Mouse (Mus musculus): ENCODE measurements around the gene Gart. TPM values are rescaled to one million over a fixed set of nuclear protein-coding genes. Genes with fewer than 3 reads are reported as not detected.

Gart gene
- polyA plus RNA-seq, 1 experiment from 2014 or later, result 79.9 TPM

- Histone ChIP-seq H3K9ac (replicated peaks) (no peak overlapping the region), H3K4me1 (peaks cover 4% of the 10 kb centered on the region; the same call in 1 of the 2 replicates), H3K27me3 (no peaks in the 10 kb centered on the region), H3K27ac (replicated peaks) (no peak overlapping the region), H3K4me3 (no peak overlapping the region), H3K36me3 (peaks cover 64% of the 10 kb centered on the region), H3K9me3 (no peaks in the 10 kb centered on the region), H3K4me2 (replicated peaks) (no peak overlapping the region)
- no peak for ATAC-seq (replicated peaks)
- WGBS, result 94% methylated on average over 9 of the region's 9 CpGs
Measured at GRCm38 (mm10) chr16:91623074-91623473, 23.7 kb downstream of the Gart start.

DNA sequence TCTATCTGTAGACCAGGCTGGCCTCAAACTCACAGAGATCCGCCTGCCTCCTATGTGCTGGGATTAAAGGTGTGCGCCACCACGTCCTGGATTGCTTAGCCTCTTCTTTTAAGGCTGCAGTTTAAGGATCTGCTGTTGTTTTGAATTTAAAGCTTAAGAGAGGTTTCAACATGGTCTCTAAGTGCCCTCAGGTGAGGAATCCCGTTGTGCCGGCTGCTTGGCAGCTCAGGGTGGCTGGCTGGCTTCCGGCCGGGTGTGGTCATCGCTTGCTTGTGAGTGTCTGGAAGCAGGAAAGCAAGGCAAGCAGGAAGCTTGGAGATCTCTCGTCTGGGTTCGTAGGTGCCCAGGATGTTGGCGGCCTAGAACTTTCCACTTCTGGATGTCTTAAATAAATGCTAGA lies 25.8 kb downstream of the Gart start:
- Histone ChIP-seq H3K27me3 (no peaks in the 10 kb centered on the region), H3K27ac (replicated peaks) (no peak overlapping the region), H3K9ac (replicated peaks) (no peak overlapping the region), H3K9me3 (no peaks in the 10 kb centered on the region), H3K4me1 (peaks cover 7% of the 10 kb centered on the region; the same call in 1 of the 2 replicates), H3K36me3 (peaks cover 49% of the 10 kb centered on the region), H3K4me3 (no peak overlapping the region), H3K4me2 (replicated peaks) (no peak overlapping the region)
- WGBS, result 93% methylated on average over 11 of the region's 11 CpGs
- ATAC-seq (replicated peaks), result no peak

- Histone ChIP-seq H3K9me3 (no peaks in the 10 kb centered on the region), H3K4me2 (replicated peaks) (no peak overlapping the region), H3K27ac (replicated peaks) (no peak overlapping the region), H3K27me3 (no peaks in the 10 kb centered on the region), H3K4me3 (no peak overlapping the region), H3K36me3 (peaks cover 45% of the 10 kb centered on the region), H3K9ac (replicated peaks) (no peak overlapping the region), H3K4me1 (peaks cover 7% of the 10 kb centered on the region; the same call in 1 of the 2 replicates)
- 93% methylated on average over 5 of the region's 5 CpGs for WGBS
- ATAC-seq (replicated peaks), result no peak
Measured at GRCm38 (mm10) chr16:91620185-91620584, 26.6 kb downstream of the Gart start.

GRCm38 (mm10) chr16:91618511-91619501 lies 27.9 kb downstream of the Gart start, which contains the start of gene Dnajc28:
Gene Dnajc28 (minus strand): TSS chr16:91619026.
- H3K9ac ChIP-seq (replicated peaks), result peak within 1 kb of the TSS; percentile 71
- H3K36me3 ChIP-seq, result peaks cover 33% of the 10 kb centered on the region
- no peak within 1 kb of the TSS for H3K27ac ChIP-seq (replicated peaks)
- ATAC-seq (replicated peaks), result peak; percentile 96
- H3K4me3 ChIP-seq, result peak within 1 kb of the TSS; percentile 73
- H3K27me3 ChIP-seq, result no peaks in the 10 kb centered on the region
- no peaks in the 10 kb centered on the region for H3K9me3 ChIP-seq
- WGBS, result 11% methylated on average over 39 of the region's 39 CpGs
- peaks cover 7% of the 10 kb centered on the region; the same call in 1 of the 2 replicates for H3K4me1 ChIP-seq
- H3K4me2 ChIP-seq (replicated peaks), result peak within 1 kb of the TSS; percentile 69

DNA sequence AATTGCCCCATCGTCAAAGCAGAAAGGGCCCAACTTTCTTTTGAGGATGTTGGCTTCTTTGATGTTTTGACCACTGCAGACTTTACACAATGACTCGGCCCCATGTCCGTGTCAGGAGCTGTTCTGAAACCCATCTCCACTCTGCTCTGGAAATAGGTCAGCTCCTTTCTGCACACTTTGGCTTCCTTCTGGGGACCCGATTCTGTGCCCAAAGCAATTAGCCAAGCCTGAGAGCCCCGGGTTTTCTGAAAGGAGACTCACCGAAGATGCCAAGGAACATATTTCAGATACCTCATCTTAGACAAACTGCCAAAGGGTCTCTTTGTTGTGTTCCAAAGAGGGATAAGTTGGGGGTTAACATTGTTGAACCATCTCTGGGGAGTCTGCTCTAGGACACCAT lies 32.2 kb downstream of the Gart start:
- ATAC-seq (replicated peaks), result no peak
- Histone ChIP-seq H3K4me3 (no peak overlapping the region), H3K36me3 (no peaks in the 10 kb centered on the region), H3K4me2 (replicated peaks) (no peak overlapping the region), H3K9me3 (no peaks in the 10 kb centered on the region), H3K9ac (replicated peaks) (no peak overlapping the region), H3K27me3 (no peaks in the 10 kb centered on the region), H3K4me1 (peaks cover 7% of the 10 kb centered on the region; the same call in 1 of the 2 replicates), H3K27ac (replicated peaks) (no peak overlapping the region)
- 80% methylated on average over 6 of the region's 6 CpGs for WGBS

- no peak overlapping the region for H3K27ac ChIP-seq (replicated peaks)
- no peaks in the 10 kb centered on the region for H3K9me3 ChIP-seq
- no peaks in the 10 kb centered on the region for H3K27me3 ChIP-seq
- H3K4me2 ChIP-seq (replicated peaks), result no peak overlapping the region
- no peaks in the 10 kb centered on the region for H3K4me1 ChIP-seq
- H3K36me3 ChIP-seq, result no peaks in the 10 kb centered on the region
- H3K9ac ChIP-seq (replicated peaks), result no peak overlapping the region
- no peak overlapping the region for H3K4me3 ChIP-seq
- no peak for ATAC-seq (replicated peaks)
- WGBS, result 66% methylated on average over 5 of the region's 5 CpGs
Measured at GRCm38 (mm10) chr16:91612525-91612924, 34.2 kb downstream of the Gart start.

- H3K36me3 ChIP-seq, result no peaks in the 10 kb centered on the region
- no peak overlapping the region for H3K4me2 ChIP-seq (replicated peaks)
- WGBS, result 63% methylated on average over 11 of the region's 11 CpGs
- no peaks in the 10 kb centered on the region for H3K9me3 ChIP-seq
- H3K27me3 ChIP-seq, result no peaks in the 10 kb centered on the region
- H3K4me3 ChIP-seq, result no peak overlapping the region
- H3K27ac ChIP-seq (replicated peaks), result no peak overlapping the region
- no peak overlapping the region for H3K9ac ChIP-seq (replicated peaks)
- ATAC-seq (replicated peaks), result no peak
- H3K4me1 ChIP-seq, result no peaks in the 10 kb centered on the region
Measured at GRCm38 (mm10) chr16:91611248-91611647, 35.5 kb downstream of the Gart start.

DNA sequence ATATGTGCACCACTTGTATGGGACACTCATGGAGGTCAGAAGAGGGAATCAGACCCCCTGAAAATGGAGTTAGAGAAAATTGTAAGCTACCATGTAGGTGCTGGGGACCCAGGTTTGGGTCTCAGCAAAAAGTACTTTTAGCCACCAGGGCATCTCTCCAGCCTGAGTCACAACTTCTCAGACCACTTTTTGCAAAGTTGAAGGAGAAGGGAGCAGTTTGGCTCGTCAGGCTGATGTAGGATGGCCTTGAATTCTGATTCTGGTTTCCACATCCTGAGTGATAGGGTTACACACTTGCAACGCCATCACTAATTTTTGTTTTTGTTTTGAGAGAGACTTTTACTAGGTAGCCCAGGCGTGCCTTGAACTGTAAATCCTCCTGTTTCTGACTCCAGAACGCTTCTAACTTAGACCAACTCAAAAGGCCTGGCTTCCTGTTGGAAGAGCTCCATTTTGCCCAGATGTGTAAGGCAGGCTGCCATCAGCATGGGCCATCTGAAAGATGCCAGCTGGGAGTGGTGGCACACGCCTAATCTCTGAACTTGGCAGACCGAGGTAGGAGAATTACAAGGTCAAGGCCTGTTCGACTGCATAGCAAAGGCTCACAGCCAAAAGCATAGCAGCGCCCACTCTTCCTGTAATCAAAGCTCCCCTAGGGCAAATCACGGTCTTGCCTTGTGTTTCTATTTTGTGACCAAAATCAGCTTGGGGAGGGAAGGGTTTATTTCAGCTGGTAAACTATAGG lies 37.1 kb downstream of the Gart start:
- H3K4me3 ChIP-seq, result no peak overlapping the region
- WGBS, result 72% methylated on average over 9 of the region's 9 CpGs
- no peaks in the 10 kb centered on the region for H3K36me3 ChIP-seq
- H3K27me3 ChIP-seq, result no peaks in the 10 kb centered on the region
- no peaks in the 10 kb centered on the region for H3K9me3 ChIP-seq
- no peak overlapping the region for H3K27ac ChIP-seq (replicated peaks)
- H3K4me2 ChIP-seq (replicated peaks), result no peak overlapping the region
- no peaks in the 10 kb centered on the region for H3K4me1 ChIP-seq
- H3K9ac ChIP-seq (replicated peaks), result no peak overlapping the region
- no peak for ATAC-seq (replicated peaks)

DNA sequence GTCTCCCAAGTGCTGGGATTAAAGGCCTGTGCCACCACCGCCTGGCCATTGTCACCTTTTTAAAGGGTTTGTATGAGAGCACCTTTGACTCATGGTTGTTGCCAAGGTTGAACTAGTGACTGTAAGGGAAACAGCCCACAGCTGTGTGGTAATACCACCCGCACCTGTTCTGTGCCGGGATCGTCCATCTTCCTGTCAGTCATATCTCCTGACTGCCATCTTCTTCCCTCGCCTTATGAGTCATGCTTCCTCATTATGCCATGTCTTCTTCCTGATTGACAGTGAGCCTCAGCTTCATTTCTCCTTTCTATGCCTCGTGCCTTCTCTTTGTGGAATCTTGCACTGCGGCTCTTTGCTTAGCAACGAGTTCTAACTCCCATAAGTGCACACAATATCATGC lies 39.8 kb downstream of the Gart start:
- H3K27ac ChIP-seq (replicated peaks), result no peak overlapping the region
- no peaks in the 10 kb centered on the region for H3K9me3 ChIP-seq
- no peaks in the 10 kb centered on the region for H3K27me3 ChIP-seq
- H3K9ac ChIP-seq (replicated peaks), result no peak overlapping the region
- no peaks in the 10 kb centered on the region for H3K36me3 ChIP-seq
- H3K4me2 ChIP-seq (replicated peaks), result no peak overlapping the region
- H3K4me1 ChIP-seq, result no peaks in the 10 kb centered on the region
- 92% methylated on average over 8 of the region's 8 CpGs for WGBS
- H3K4me3 ChIP-seq, result no peak overlapping the region
- no peak for ATAC-seq (replicated peaks)

DNA sequence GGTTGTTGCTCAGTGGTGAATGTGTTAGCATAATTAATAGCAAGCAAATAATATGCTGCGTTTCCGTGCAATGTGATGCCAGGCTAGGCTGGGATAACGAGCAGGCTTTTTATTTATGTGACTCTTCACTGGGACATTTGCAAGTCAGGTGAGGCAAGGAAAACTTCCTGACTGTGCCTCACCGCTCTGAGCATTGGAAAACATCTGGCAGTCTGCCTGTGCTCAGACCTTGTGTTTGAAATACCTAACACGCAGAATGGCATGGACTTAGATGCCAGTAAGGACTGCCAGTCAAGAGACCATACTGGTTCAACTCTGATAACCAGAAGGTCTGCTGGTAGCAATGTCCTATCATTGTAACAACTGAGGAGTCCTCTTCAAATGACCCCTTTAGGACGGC lies 41.6 kb downstream of the Gart start:
- no peaks in the 10 kb centered on the region for H3K36me3 ChIP-seq
- H3K27ac ChIP-seq (replicated peaks), result no peak overlapping the region
- H3K4me2 ChIP-seq (replicated peaks), result no peak overlapping the region
- WGBS, result 62% methylated on average over 6 of the region's 6 CpGs
- ATAC-seq (replicated peaks), result no peak
- no peaks in the 10 kb centered on the region for H3K4me1 ChIP-seq
- no peak overlapping the region for H3K4me3 ChIP-seq
- H3K9ac ChIP-seq (replicated peaks), result no peak overlapping the region
- H3K9me3 ChIP-seq, result no peaks in the 10 kb centered on the region
- H3K27me3 ChIP-seq, result no peaks in the 10 kb centered on the region

- H3K4me1 ChIP-seq, result peaks cover 6% of the 10 kb centered on the region
- H3K9me3 ChIP-seq, result no peaks in the 10 kb centered on the region
- H3K27ac ChIP-seq (replicated peaks), result no peak overlapping the region
- peaks cover 6% of the 10 kb centered on the region; the same call in 1 of the 2 replicates for H3K27me3 ChIP-seq
- H3K4me2 ChIP-seq (replicated peaks), result no peak overlapping the region
- 83% methylated on average over 9 of the region's 9 CpGs for WGBS
- H3K4me3 ChIP-seq, result no peak overlapping the region
- ATAC-seq (replicated peaks), result no peak
- H3K36me3 ChIP-seq, result no peaks in the 10 kb centered on the region
- no peak overlapping the region for H3K9ac ChIP-seq (replicated peaks)
Measured at GRCm38 (mm10) chr16:91601693-91602092, 45.1 kb downstream of the Gart start.

GRCm38 (mm10) chr16:91601081-91601480 lies 45.7 kb downstream of the Gart start:
- no peak overlapping the region for H3K9ac ChIP-seq (replicated peaks)
- H3K27ac ChIP-seq (replicated peaks), result no peak overlapping the region
- 87% methylated on average over 4 of the region's 4 CpGs for WGBS
- H3K4me2 ChIP-seq (replicated peaks), result no peak overlapping the region
- no peaks in the 10 kb centered on the region for H3K9me3 ChIP-seq
- H3K27me3 ChIP-seq, result peaks cover 6% of the 10 kb centered on the region; the same call in 1 of the 2 replicates
- no peak for ATAC-seq (replicated peaks)
- no peak overlapping the region for H3K4me3 ChIP-seq
- H3K4me1 ChIP-seq, result peaks cover 11% of the 10 kb centered on the region
- H3K36me3 ChIP-seq, result no peaks in the 10 kb centered on the region
